Mouse (Mus musculus) kidney, postnatal 0 days (tissue): ENCODE results near the gene Gpr179. TPM values are rescaled to one million over a fixed set of nuclear protein-coding genes. Genes with fewer than 3 reads are reported as not detected.
A peak's percentile ranks its signal among the peaks of the same experiment; 100 is the strongest.

Experiments
- ATAC-seq: fragments of 200-750 bp; cut with Nextera tagmentation; replicated peaks from 2 replicates; pipeline ENCODE4 v1.8.0; 2017; ENCODE audit warnings: low read depth, moderate number of reproducible peaks, moderate TSS enrichment, moderate library complexity; ENCODE audit not compliant: low FRiP score
- DNase-seq: peaks from one replicate; pipeline ENCODE4 v3.0.0-alpha.2; 2016; ENCODE audit warnings: low spot score
- H3K27ac ChIP-seq: fragments of 300-500 bp; sonication (generic); 2 replicates; pipeline ENCODE4 v1.5.1; 2014; ENCODE audit warnings: mild to moderate bottlenecking
- H3K27me3 ChIP-seq: fragments of 300-500 bp; sonication (generic); 2 replicates; pipeline ENCODE4 v1.6.1; 2014; ENCODE audit warnings: low read length, mixed read lengths; ENCODE audit not compliant: insufficient read depth
- H3K36me3 ChIP-seq: fragments of 300-500 bp; sonication (generic); 2 replicates; pipeline ENCODE4 v1.6.1; 2014; ENCODE audit warnings: low read length, mixed read lengths; ENCODE audit not compliant: insufficient read depth
- H3K4me1 ChIP-seq: fragments of 300-500 bp; sonication (generic); replicated peaks from 2 replicates; pipeline ENCODE4 v1.6.1; 2014; ENCODE audit warnings: antibody characterized with exemption, low read length, mixed read lengths; ENCODE audit not compliant: insufficient read depth
- H3K4me2 ChIP-seq: fragments of 300-500 bp; sonication (generic); 2 replicates; pipeline ENCODE4 v1.6.1; 2014; ENCODE audit warnings: mild to moderate bottlenecking, low read length, moderate library complexity, mixed read lengths
- H3K4me3 ChIP-seq: fragments of 300-500 bp; sonication (generic); replicated peaks from 2 replicates; pipeline ENCODE4 v1.5.1; 2014; ENCODE audit warnings: low read depth, low read length
- H3K9ac ChIP-seq: fragments of 300-500 bp; sonication (generic); 2 replicates; pipeline ENCODE4 v1.6.1; 2014; ENCODE audit warnings: low read depth, low read length
- H3K9me3 ChIP-seq: fragments of 300-500 bp; sonication (generic); replicated peaks from 2 replicates; pipeline ENCODE4 v1.6.1; 2016; ENCODE audit warnings: low read length, inconsistent platforms, mixed read lengths
- CTCF ChIP-seq: IDR thresholded peaks from 2 replicates; pipeline ENCODE4 v1.5.1; 2016; ENCODE audit warnings: antibody characterized with exemption, low read depth, mild to moderate bottlenecking, moderate library complexity
- WGBS: fragments of 180-500 bp; shearing (Covaris S2); extraction: QIAGEN DNeasy Blood & Tissue Kit; methylation state at CpG from one replicate; pipeline ENCODE4 v1.1.7; 2014; 5-methylcytosine and 5-hydroxymethylcytosine counted together
- polyA plus RNA-seq: library from polyadenylated mRNA; unstranded; fragments of >200 nt; fragmentation: Nextera tagmentation; extraction: Ambion mirVana; gene quantifications from 2 replicates; pipeline ENCODE4 v1.2.1, GENCODE M21; 2015

The Gpr179 gene
- polyA plus RNA-seq, 1 experiment from 2014 or later = 0.05 TPM

DNA sequence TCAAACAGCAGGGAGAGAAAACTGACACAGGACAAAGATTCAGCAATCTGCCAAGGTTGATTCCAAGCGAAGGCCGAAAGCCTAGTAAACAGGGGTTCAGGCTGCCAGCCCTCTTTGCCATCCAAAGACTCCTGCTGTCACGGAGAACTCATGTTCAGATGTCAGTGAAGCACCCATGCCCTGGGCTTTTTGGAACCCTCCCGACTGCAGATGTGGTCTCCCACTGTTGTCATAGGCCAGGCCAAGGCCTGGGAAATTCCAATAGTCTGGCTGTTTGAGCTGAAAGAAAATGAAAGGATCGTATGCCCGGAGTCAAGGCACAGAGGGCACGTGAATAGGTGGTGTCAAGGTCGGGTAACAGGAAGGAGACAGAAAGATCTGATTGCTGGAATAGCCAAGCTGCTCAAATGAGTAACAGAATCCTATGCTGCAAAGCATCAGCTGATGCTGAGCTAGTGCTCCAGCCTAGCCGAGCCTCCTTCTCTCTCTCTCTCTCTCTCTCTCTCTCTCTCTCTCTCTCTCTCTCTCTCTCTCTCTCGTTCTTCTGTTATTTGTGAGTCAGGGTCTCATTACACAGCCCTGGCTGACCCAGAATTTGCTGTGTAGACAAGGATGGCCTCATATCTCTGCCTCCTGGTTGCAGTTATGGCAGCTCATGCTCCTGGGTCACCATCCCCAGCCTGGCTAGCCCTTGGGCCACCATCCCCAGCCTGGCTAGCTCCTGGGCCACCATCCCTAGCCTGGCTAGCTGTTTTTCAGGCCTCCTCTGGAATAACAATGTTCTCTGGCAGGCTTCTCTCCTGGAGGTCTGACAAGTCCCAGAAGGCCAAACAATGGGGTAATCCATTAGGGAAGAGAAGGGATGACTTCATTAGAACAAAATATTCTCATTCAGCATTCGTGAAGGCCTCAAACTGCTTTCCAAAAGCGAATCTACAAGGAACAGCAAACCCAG, 62.3 kb downstream of the Gpr179 start:
- Histone ChIP-seq H3K27ac (no peak overlapping the region), H3K9ac (no peak overlapping the region), H3K4me3 (no peak overlapping the region), H3K9me3 (no peaks in the 10 kb centered on the region), H3K27me3 (no peaks in the 10 kb centered on the region), H3K4me1 (no peaks in the 10 kb centered on the region), H3K36me3 (no peaks in the 10 kb centered on the region), H3K4me2 (no peak overlapping the region)
- ATAC-seq = no peak
- DNase-seq = no peak
- no peak for TF ChIP-seq CTCF
- WGBS = 49% methylated on average over 12 of the region's 12 CpGs

DNA sequence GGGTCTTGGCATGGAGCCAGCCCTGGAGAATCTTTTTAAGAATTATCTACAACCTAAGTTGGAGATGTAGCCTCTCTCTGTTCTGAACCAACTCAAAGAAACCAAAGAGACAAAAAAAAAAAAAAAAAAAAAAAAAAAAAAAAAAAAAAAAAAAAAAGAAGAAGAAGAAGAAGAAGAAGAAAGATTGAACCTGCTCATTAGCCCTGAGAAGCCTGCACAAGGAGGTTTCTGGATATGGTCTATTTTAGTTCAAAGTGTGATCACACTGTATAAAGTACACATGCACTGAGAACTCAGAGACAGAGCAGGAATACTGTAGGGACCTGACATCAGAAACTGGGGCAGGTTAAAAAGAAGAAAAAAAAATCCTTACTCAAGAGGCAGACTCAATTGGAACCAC, 64.2 kb downstream of the Gpr179 start:
- Histone ChIP-seq H3K36me3 (no peaks in the 10 kb centered on the region), H3K4me1 (no peaks in the 10 kb centered on the region), H3K27me3 (no peaks in the 10 kb centered on the region), H3K4me2 (no peak overlapping the region), H3K9me3 (no peaks in the 10 kb centered on the region), H3K27ac (no peak overlapping the region), H3K4me3 (no peak overlapping the region), H3K9ac (no peak overlapping the region)
- no peak for TF ChIP-seq CTCF
- DNase-seq (no peak), ATAC-seq (no peak)

DNA sequence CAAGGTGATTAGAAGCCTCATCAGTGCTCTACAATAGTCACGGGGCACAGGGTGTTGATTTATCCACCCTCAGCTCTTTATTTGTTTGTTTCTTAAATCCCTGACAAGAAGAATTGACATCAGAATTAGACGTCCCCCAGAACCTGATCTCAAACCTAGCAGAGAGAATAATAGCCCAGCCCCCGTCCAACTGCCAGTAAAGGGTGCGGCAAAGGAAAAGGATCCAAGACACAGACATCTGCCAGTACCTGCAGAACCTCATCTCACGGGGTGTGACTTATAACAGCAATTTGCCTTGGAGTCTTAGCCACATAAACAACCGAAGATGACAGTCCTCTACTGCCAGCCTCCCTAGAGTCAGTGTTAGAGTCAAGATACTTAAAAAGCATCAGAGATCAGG, 64.9 kb downstream of the Gpr179 start:
- no peak for TF ChIP-seq CTCF
- no peaks in the 10 kb centered on the region for H3K9me3 ChIP-seq
- H3K4me2 ChIP-seq = no peak overlapping the region
- H3K4me3 ChIP-seq = no peak overlapping the region
- no peak for ATAC-seq
- H3K27me3 ChIP-seq = no peaks in the 10 kb centered on the region
- no peaks in the 10 kb centered on the region for H3K36me3 ChIP-seq
- no peak for DNase-seq
- H3K9ac ChIP-seq = no peak overlapping the region
- H3K4me1 ChIP-seq = no peaks in the 10 kb centered on the region
- H3K27ac ChIP-seq = no peak overlapping the region
- 37% methylated on average over 6 of the region's 6 CpGs for WGBS

DNA sequence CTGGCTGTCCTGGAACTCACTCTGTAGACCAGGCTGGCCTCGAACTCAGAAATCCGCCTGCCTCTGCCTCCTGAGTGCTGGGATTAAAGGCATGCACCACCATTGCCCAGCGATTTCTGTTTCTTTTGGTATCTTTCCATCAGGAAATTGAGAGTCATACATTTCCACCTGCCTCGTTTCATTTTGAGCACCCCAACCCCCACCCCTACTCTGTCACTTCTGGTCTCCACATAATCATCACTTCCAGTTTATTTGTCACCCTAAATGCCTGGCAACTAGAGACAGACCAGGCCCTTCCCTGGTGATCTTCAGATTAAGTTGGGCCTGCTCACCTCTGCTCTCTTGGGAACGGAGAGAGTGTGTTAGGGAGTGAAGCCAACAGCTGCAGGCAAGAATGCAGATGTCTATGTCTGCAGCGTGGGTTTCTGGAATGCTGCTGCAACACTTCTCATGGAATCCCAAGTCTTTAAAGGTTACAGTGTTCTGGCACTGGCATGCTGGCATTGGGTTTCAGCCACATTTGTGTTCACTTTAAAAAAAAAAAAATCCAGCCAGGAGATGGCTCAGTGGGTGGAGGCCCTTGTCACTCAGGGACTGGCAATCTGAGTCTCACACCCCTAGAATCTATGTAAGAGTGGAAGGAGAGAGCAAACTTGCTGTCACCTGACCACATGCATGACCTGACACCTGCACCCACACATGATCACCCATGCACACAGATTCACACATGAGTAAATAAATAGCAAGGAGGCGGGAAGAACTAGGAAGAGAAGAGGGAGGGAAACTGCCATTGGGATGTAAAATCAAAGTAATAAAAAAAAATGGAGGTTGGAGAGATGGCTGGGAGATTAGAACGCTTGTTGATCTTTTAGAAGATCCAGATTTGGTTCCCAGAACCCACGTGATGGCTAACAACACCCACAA, 65.8 kb downstream of the Gpr179 start:
- H3K27me3 ChIP-seq = no peaks in the 10 kb centered on the region
- no peak overlapping the region for H3K4me2 ChIP-seq
- no peak overlapping the region for H3K4me3 ChIP-seq
- no peak overlapping the region for H3K27ac ChIP-seq
- H3K4me1 ChIP-seq = no peaks in the 10 kb centered on the region
- H3K36me3 ChIP-seq = no peaks in the 10 kb centered on the region
- peak; percentile 35 for DNase-seq
- ATAC-seq = no peak
- WGBS = 46% methylated on average over 8 of the region's 9 CpGs
- H3K9me3 ChIP-seq = no peaks in the 10 kb centered on the region
- TF ChIP-seq CTCF = no peak
- H3K9ac ChIP-seq = no peak overlapping the region

DNA sequence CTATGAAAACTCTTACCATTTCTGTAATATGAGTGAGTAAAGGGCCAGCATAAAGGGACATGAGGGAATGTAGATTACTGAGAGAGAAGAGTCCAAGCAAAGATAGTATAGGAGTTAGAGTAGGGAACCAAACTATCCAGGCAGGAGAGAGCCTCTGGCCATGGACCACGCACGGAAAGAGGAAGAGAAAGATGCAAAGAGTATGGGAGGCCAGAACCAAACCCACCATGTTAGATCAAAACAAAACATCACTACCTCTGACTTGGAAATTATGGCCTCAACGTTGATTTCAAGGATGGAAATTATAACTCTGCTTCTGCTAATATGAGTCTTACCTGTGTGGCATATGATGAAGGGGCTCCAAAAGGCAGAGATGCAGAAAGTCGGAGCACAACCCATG, 67.0 kb downstream of the Gpr179 start:
- 80% methylated on average over 4 of the region's 4 CpGs for WGBS
- Histone ChIP-seq H3K27me3 (no peaks in the 10 kb centered on the region), H3K4me1 (no peaks in the 10 kb centered on the region), H3K9me3 (no peaks in the 10 kb centered on the region), H3K4me3 (no peak overlapping the region), H3K4me2 (no peak overlapping the region), H3K27ac (no peak overlapping the region), H3K36me3 (no peaks in the 10 kb centered on the region), H3K9ac (no peak overlapping the region)
- TF ChIP-seq CTCF = no peak
- no peak for DNase-seq
- no peak for ATAC-seq

DNA sequence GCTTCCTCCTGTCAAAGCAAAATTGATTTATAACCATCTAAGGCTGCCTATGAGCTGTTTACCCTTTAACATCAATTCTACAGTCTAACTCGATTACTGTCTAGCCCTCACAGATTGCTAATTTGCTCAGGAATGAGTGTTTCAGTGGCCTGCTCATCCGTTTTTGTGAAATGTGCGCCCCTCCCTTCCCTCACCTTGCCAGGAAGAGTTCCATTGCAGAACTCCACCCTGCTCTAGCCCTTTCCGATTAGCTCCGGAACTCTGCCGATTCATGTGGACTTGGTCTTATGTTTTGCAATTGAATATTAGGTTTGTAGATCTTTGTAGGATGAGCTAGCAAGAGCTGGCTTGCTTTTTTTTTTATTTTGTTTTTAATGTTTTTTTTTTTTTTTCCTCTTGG, 69.7 kb downstream of the Gpr179 start:
- no peak overlapping the region for H3K4me3 ChIP-seq
- H3K4me1 ChIP-seq = peaks cover 10% of the 10 kb centered on the region; the same call in 1 of the 2 replicates
- no peaks in the 10 kb centered on the region for H3K27me3 ChIP-seq
- H3K27ac ChIP-seq = no peak overlapping the region
- WGBS = 88% methylated on average over 6 of the region's 6 CpGs
- no peak overlapping the region for H3K9ac ChIP-seq
- no peak for ATAC-seq
- no peaks in the 10 kb centered on the region for H3K9me3 ChIP-seq
- no peak for TF ChIP-seq CTCF
- no peak overlapping the region for H3K4me2 ChIP-seq
- DNase-seq = no peak
- H3K36me3 ChIP-seq = no peaks in the 10 kb centered on the region

Other genes with a start within 250 kb of the Gpr179 start
- gene Tbx21, start 236.7 kb downstream of the Gpr179 start, polyA plus RNA-seq = 0.15 TPM in 1 of 2 replicates, not detected in the other
- 4.6 and 5.5 TPM in 2 replicates for gene Tbkbp1, start 200.6 kb downstream of the Gpr179 start, polyA plus RNA-seq
- 34.0 and 35.8 TPM in 2 replicates for gene Kpnb1, start 164.2 kb downstream of the Gpr179 start, polyA plus RNA-seq
- gene Npepps, start 71.4 kb downstream of the Gpr179 start, polyA plus RNA-seq = 46.5 TPM in 2 replicates
- gene Mrpl45, start 36.4 kb downstream of the Gpr179 start, polyA plus RNA-seq = 54.3 and 56.9 TPM in 2 replicates
- gene Socs7, start 10.5 kb upstream of the Gpr179 start, polyA plus RNA-seq = 2.4 and 2.6 TPM in 2 replicates
- gene Arhgap23, start 63.5 kb upstream of the Gpr179 start, polyA plus RNA-seq = 5.4 and 5.7 TPM in 2 replicates
- 0.08 and 0.28 TPM in 2 replicates for gene 4933428G20Rik, start 148.3 kb upstream of the Gpr179 start, polyA plus RNA-seq
- gene Srcin1, start 224.1 kb upstream of the Gpr179 start, polyA plus RNA-seq = 0.59 and 0.70 TPM in 2 replicates